Mouse (Mus musculus): Measurements from ENCODE around the gene a. TPM values are rescaled to one million over a fixed set of nuclear protein-coding genes. Genes with fewer than 3 reads are reported as not detected.
"Not testable (repeated sequence)": the region's sequence is repeated elsewhere in the genome, so short reads cannot be mapped to it uniquely, and the experiment has no call there.

The a gene
- total and polyA plus RNA-seq, 3 experiments, result 0.44 TPM; not detected in 2

GRCm38 (mm10) chr2:154902111-154902510 is 110.9 kb downstream of the a start:
- Histone ChIP-seq H3K9me3 (replicated peaks) (no peaks in the 10 kb centered on the region), H3K36me3 (replicated peaks) (no peaks in the 10 kb centered on the region), H3K4me3 (ENCODE audit: low read depth, low read length) (no peak overlapping the region), H3K27me3 (ENCODE audit: insufficient read depth, low read length) (peaks cover 27% of the 10 kb centered on the region), H3K4me1 (ENCODE audit: insufficient read depth, low read depth, low read length) (no peaks in the 10 kb centered on the region)
- ATAC-seq (ENCODE audit: extremely low read depth, insufficient number of reproducible peaks, low FRiP score, poor library complexity, severe bottlenecking), result no peak
- no peak for DNase-seq (ENCODE audit: low spot score)
- TF ChIP-seq TAL1 (conservative IDR thresholded peaks at IDR 0.05; ENCODE audit: low read depth, low read length) (no peak), CTCF (IDR thresholded peaks at IDR 0.05; ENCODE audit: low read depth, low read length) (no peak), GATA1 (IDR thresholded peaks at IDR 0.05; ENCODE audit: borderline replicate concordance, low read length) (no peak), POLR2AphosphoS5 (IDR thresholded peaks at IDR 0.05; ENCODE audit: insufficient replicate concordance, low read depth, low read length) (no peak), GATA2 (IDR thresholded peaks at IDR 0.05; ENCODE audit: borderline replicate concordance, low read depth, low read length) (no peak)

DNA sequence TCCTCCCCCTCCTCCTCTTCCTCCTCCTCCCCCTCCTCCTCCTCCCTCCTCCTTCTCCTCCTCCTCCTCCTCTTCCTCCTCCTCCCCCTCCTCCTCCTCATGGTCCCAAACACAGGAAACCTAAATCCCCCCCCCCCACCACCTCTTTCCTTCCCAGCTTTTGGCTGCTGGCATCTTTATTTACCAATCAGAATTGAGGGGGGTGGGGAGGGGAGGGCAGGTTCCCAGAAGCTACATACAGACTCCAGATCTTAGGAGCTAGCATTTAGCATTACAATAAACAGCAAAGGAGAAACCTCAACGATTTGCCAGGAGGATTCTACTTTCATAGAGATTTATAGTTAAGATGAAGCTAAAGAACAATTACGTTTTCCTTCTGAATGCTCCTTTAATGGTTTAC is 114.6 kb downstream of the a start:
- Histone ChIP-seq H3K9me3 (replicated peaks) (no peaks in the 10 kb centered on the region), H3K36me3 (replicated peaks) (no peaks in the 10 kb centered on the region), H3K4me1 (ENCODE audit: insufficient read depth, low read depth, low read length) (no peaks in the 10 kb centered on the region), H3K4me3 (ENCODE audit: low read depth, low read length) (no peak overlapping the region), H3K27me3 (ENCODE audit: insufficient read depth, low read length) (peaks cover 18% of the 10 kb centered on the region)
- ATAC-seq (ENCODE audit: extremely low read depth, insufficient number of reproducible peaks, low FRiP score, poor library complexity, severe bottlenecking) (no peak), DNase-seq (ENCODE audit: low spot score) (no peak)
- no peak for TF ChIP-seq GATA1 (IDR thresholded peaks at IDR 0.05; ENCODE audit: borderline replicate concordance, low read length)

DNA sequence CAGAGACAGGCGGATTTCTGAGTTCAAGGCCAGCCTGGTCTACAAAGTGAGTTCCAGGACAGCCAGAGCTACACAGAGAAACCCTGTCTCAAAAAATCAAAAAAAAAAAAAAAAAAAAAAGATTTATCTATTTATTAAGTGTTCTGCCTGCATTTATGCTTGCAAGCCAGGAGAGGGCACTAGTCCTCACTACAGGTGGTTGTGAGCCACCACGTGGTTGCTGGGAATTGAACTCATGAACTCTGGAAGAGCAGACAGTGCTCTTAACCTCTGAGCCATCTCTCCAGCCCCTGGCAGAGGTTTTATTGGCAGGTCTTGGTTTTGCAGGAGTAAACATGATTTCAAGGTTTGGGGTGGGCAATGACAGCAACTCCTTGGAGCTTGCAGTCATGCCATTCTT is 117.0 kb downstream of the a start:
- DNase-seq (ENCODE audit: low spot score); ATAC-seq (ENCODE audit: extremely low read depth, insufficient number of reproducible peaks, low FRiP score, poor library complexity, severe bottlenecking); H3K4me3 ChIP-seq (ENCODE audit: low read depth, low read length); H3K9me3 ChIP-seq (replicated peaks); H3K4me1 ChIP-seq (ENCODE audit: insufficient read depth, low read depth, low read length); H3K36me3 ChIP-seq (replicated peaks): not testable (repeated sequence)
- peaks cover 11% of the 10 kb centered on the region for H3K27me3 ChIP-seq (ENCODE audit: insufficient read depth, low read length)

DNA sequence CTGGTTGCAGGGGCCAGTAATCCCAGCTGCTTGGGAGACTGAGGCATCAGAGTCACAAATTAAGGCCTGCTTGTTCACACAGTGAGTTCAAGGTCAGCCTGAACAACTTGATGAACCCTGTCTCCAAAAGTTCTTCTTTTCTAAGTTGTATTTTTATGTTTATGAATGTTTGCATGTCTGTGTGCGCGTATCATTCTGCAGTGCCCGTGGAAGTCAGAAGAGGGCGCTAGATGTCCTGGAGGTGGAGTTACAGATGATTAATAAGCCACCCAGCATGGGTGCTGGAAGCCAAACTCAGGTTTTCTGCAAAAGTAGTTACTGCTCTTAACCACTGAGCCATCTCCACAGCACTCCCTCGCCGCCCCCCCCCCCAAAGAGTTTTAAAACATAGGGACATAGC is 118.6 kb downstream of the a start:
- no peaks in the 10 kb centered on the region for H3K4me1 ChIP-seq (ENCODE audit: insufficient read depth, low read depth, low read length)
- no peaks in the 10 kb centered on the region for H3K36me3 ChIP-seq (replicated peaks)
- no peak for TF ChIP-seq GATA2 (IDR thresholded peaks at IDR 0.05; ENCODE audit: borderline replicate concordance, low read depth, low read length)
- TF ChIP-seq GATA1 (IDR thresholded peaks at IDR 0.05; ENCODE audit: borderline replicate concordance, low read length), result no peak
- TF ChIP-seq TAL1 (conservative IDR thresholded peaks at IDR 0.05; ENCODE audit: low read depth, low read length), result no peak
- TF ChIP-seq CTCF (IDR thresholded peaks at IDR 0.05; ENCODE audit: low read depth, low read length), result no peak
- no peak for TF ChIP-seq POLR2AphosphoS5 (IDR thresholded peaks at IDR 0.05; ENCODE audit: insufficient replicate concordance, low read depth, low read length)
- ATAC-seq (ENCODE audit: extremely low read depth, insufficient number of reproducible peaks, low FRiP score, poor library complexity, severe bottlenecking) (no peak), DNase-seq (ENCODE audit: low spot score) (no peak)
- H3K4me3 ChIP-seq (ENCODE audit: low read depth, low read length), result no peak overlapping the region
- no peaks in the 10 kb centered on the region for H3K9me3 ChIP-seq (replicated peaks)
- H3K27me3 ChIP-seq (ENCODE audit: insufficient read depth, low read length), result peaks cover 12% of the 10 kb centered on the region; the same call in 1 of the 2 replicates

GRCm38 (mm10) chr2:154915922-154916541 is 124.8 kb downstream of the a start:
- DNase-seq (ENCODE audit: low spot score), result no peak
- Histone ChIP-seq H3K36me3 (replicated peaks) (no peaks in the 10 kb centered on the region), H3K9me3 (replicated peaks) (no peaks in the 10 kb centered on the region), H3K4me3 (ENCODE audit: low read depth, low read length) (no peak overlapping the region), H3K27me3 (ENCODE audit: insufficient read depth, low read length) (peaks cover 6% of the 10 kb centered on the region), H3K4me1 (ENCODE audit: insufficient read depth, low read depth, low read length) (no peaks in the 10 kb centered on the region)
- no peak for TF ChIP-seq TAL1 (conservative IDR thresholded peaks at IDR 0.05; ENCODE audit: low read depth, low read length)
- TF ChIP-seq CTCF (IDR thresholded peaks at IDR 0.05; ENCODE audit: low read depth, low read length), result no peak
- no peak for TF ChIP-seq GATA2 (IDR thresholded peaks at IDR 0.05; ENCODE audit: borderline replicate concordance, low read depth, low read length)
- TF ChIP-seq GATA1 (IDR thresholded peaks at IDR 0.05; ENCODE audit: borderline replicate concordance, low read length), result no peak
- TF ChIP-seq POLR2AphosphoS5 (IDR thresholded peaks at IDR 0.05; ENCODE audit: insufficient replicate concordance, low read depth, low read length), result no peak
- ATAC-seq (ENCODE audit: extremely low read depth, insufficient number of reproducible peaks, low FRiP score, poor library complexity, severe bottlenecking), result no peak

DNA sequence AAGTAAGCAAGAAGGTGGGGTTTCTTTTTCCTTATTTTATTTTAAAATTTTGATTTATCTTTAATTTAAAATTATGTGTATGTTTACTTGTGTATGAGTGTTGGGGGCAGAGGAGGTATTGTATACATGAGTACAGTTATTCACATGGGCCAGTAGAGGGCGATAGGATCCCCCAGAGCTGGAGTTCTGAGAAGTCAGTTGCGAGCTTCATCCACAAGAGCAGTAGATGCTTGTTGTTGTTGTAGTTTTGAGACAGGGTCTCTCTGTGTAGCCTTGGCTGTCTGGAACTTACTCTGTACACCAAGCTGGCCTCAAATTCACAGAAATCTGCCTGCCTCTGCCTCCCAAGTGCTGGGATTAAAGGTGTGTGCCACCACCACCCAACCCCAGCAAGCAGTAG is 125.3 kb downstream of the a start:
- no peak for TF ChIP-seq CTCF (IDR thresholded peaks at IDR 0.05; ENCODE audit: low read depth, low read length)
- no peak for TF ChIP-seq GATA2 (IDR thresholded peaks at IDR 0.05; ENCODE audit: borderline replicate concordance, low read depth, low read length)
- no peak for TF ChIP-seq POLR2AphosphoS5 (IDR thresholded peaks at IDR 0.05; ENCODE audit: insufficient replicate concordance, low read depth, low read length)
- no peak for TF ChIP-seq GATA1 (IDR thresholded peaks at IDR 0.05; ENCODE audit: borderline replicate concordance, low read length)
- TF ChIP-seq TAL1 (conservative IDR thresholded peaks at IDR 0.05; ENCODE audit: low read depth, low read length), result no peak
- peaks cover 6% of the 10 kb centered on the region for H3K27me3 ChIP-seq (ENCODE audit: insufficient read depth, low read length)
- H3K36me3 ChIP-seq (replicated peaks), result no peaks in the 10 kb centered on the region
- DNase-seq (ENCODE audit: low spot score) (no peak), ATAC-seq (ENCODE audit: extremely low read depth, insufficient number of reproducible peaks, low FRiP score, poor library complexity, severe bottlenecking) (no peak)
- no peaks in the 10 kb centered on the region for H3K9me3 ChIP-seq (replicated peaks)
- H3K4me3 ChIP-seq (ENCODE audit: low read depth, low read length), result no peak overlapping the region
- no peaks in the 10 kb centered on the region for H3K4me1 ChIP-seq (ENCODE audit: insufficient read depth, low read depth, low read length)

Measured in G1E (cell line).